Mouse (Mus musculus): ENCODE data around the gene Mrvi1. TPM values are rescaled to one million over a fixed set of nuclear protein-coding genes. Genes with fewer than 3 reads are reported as not detected.
"Not testable (repeated sequence)": the region's sequence is repeated elsewhere in the genome, so short reads cannot be mapped to it uniquely, and the experiment has no call there.

Gene Mrvi1
- total RNA-seq, 2 experiments from 2014 or later: 0.91 TPM; not detected in 1

GRCm38 (mm10) chr7:110941701-110942530 is 40.3 kb downstream of the Mrvi1 start:
- peak; percentile 78 for ATAC-seq (replicated peaks; ENCODE audit: poor library complexity)

GRCm38 (mm10) chr7:110941116-110941521 is 41.1 kb downstream of the Mrvi1 start:
- ATAC-seq (replicated peaks; ENCODE audit: poor library complexity): peak; percentile 58

- peak; percentile 45 for ATAC-seq (replicated peaks; ENCODE audit: poor library complexity)
Measured at GRCm38 (mm10) chr7:110935815-110936762, 46.2 kb downstream of the Mrvi1 start.

- ATAC-seq (replicated peaks; ENCODE audit: poor library complexity): no peak
Measured at GRCm38 (mm10) chr7:110933999-110934398, 48.3 kb downstream of the Mrvi1 start.

- ATAC-seq (replicated peaks; ENCODE audit: poor library complexity): no peak
Measured at GRCm38 (mm10) chr7:110933329-110933728, 48.9 kb downstream of the Mrvi1 start.

GRCm38 (mm10) chr7:110930118-110930854 is 52.0 kb downstream of the Mrvi1 start:
- peak; percentile 99 for ATAC-seq (replicated peaks; ENCODE audit: poor library complexity)

GRCm38 (mm10) chr7:110926562-110926961 is 55.7 kb downstream of the Mrvi1 start:
- ATAC-seq (replicated peaks; ENCODE audit: poor library complexity): no peak

GRCm38 (mm10) chr7:110920331-110921261 is 61.7 kb downstream of the Mrvi1 start:
- peak; percentile 88 for ATAC-seq (replicated peaks; ENCODE audit: poor library complexity)

GRCm38 (mm10) chr7:110919721-110920120 is 62.5 kb downstream of the Mrvi1 start:
- 0 out of 2 replicates have a peak, but pooled peaks have one; percentile 17 for ATAC-seq (replicated peaks; ENCODE audit: poor library complexity)

- ATAC-seq (replicated peaks; ENCODE audit: poor library complexity): no peak
Measured at GRCm38 (mm10) chr7:110915913-110916312, 66.3 kb downstream of the Mrvi1 start.

GRCm38 (mm10) chr7:110914531-110914930 is 67.7 kb downstream of the Mrvi1 start:
- peak; percentile 68 for ATAC-seq (replicated peaks; ENCODE audit: poor library complexity)

- ATAC-seq (replicated peaks; ENCODE audit: poor library complexity): no peak
Measured at GRCm38 (mm10) chr7:110913754-110914153, 68.5 kb downstream of the Mrvi1 start.

- peak; percentile 50 for ATAC-seq (replicated peaks; ENCODE audit: poor library complexity)
Measured at GRCm38 (mm10) chr7:110908209-110909144, 73.8 kb downstream of the Mrvi1 start.

- ATAC-seq (replicated peaks; ENCODE audit: poor library complexity): no peak
Measured at GRCm38 (mm10) chr7:110906566-110906965, 75.7 kb downstream of the Mrvi1 start.

GRCm38 (mm10) chr7:110903226-110903625 is 79.0 kb downstream of the Mrvi1 start:
- peak; percentile 82 for ATAC-seq (replicated peaks; ENCODE audit: poor library complexity)

- no peak for ATAC-seq (replicated peaks; ENCODE audit: poor library complexity)
Measured at GRCm38 (mm10) chr7:110897202-110897601, 85.1 kb downstream of the Mrvi1 start.

GRCm38 (mm10) chr7:110896453-110896852 is 85.8 kb downstream of the Mrvi1 start:
- ATAC-seq (replicated peaks; ENCODE audit: poor library complexity): no peak

GRCm38 (mm10) chr7:110895772-110896171 is 86.5 kb downstream of the Mrvi1 start:
- not testable (repeated sequence) for ATAC-seq (replicated peaks; ENCODE audit: poor library complexity)

GRCm38 (mm10) chr7:110894673-110895072 is 87.6 kb downstream of the Mrvi1 start:
- peak; percentile 54 for ATAC-seq (replicated peaks; ENCODE audit: poor library complexity)
